ENCODE assay signal across 8 mouse cellular contexts in genomic region chr1:164307124-164307751, GRCm38 (mm10). TPM values are rescaled to one million over a fixed set of nuclear protein-coding genes. Genes with fewer than 3 reads are reported as not detected.
A peak's percentile ranks its signal among the peaks of the same experiment; 100 is the strongest.
DNase-seq lines count a peak whose midpoint lies in the region; ATAC-seq lines count a peak whose summit lies in the region.

Gene Blzf1, minus strand, starts transcription at chr1:164307489.

- H3K4me3 ChIP-seq in heart, embryonic 10.5 days, result peak within 1 kb of the TSS; percentile 82
- peak within 1 kb of the TSS; percentile 92 for H3K4me3 ChIP-seq in kidney, embryonic 15.5 days (replicated peaks)

- peak within 1 kb of the TSS; percentile 75 for H3K4me2 ChIP-seq in kidney, embryonic 15.5 days

- under 1% methylated on average over 35 of the region's 35 CpGs for WGBS in heart, embryonic 10.5 days
- WGBS in kidney, embryonic 15.5 days, result under 1% methylated on average over 35 of the region's 35 CpGs

- H3K36me3 ChIP-seq in heart, embryonic 10.5 days, result peaks cover 10% of the 10 kb centered on the region
- H3K36me3 ChIP-seq in kidney, embryonic 15.5 days, result peaks cover 26% of the 10 kb centered on the region

- H3K27ac ChIP-seq in heart, embryonic 10.5 days, result peak within 1 kb of the TSS; percentile 91
- peak within 1 kb of the TSS; percentile 80 for H3K27ac ChIP-seq in kidney, embryonic 15.5 days

- no peaks in the 10 kb centered on the region for H3K27me3 ChIP-seq in heart, embryonic 10.5 days (ENCODE audit: insufficient read depth, poor library complexity, severe bottlenecking)
- no peaks in the 10 kb centered on the region for H3K27me3 ChIP-seq in kidney, embryonic 15.5 days

- peak; percentile 98 for ATAC-seq in erythroblast, adult 5-6 weeks (replicated peaks; ENCODE audit: low FRiP score, poor library complexity, severe bottlenecking)
- peak; percentile 100 for ATAC-seq in kidney, embryonic 15.5 days (replicated peaks; ENCODE audit: low FRiP score)
- ATAC-seq in monocyte, adult 5-6 weeks (replicated peaks; ENCODE audit: insufficient number of reproducible peaks, low FRiP score, low TSS enrichment, poor library complexity, severe bottlenecking), result peak; percentile 98

- DNase-seq in B cell, adult 2 months, result peak; percentile 95 to 97
- DNase-seq in brain, adult 2 months (ENCODE audit: low read depth, low spot score), result peak; percentile 99
- DNase-seq in heart, embryonic 10.5 days (ENCODE audit: low spot score), result peak; percentile 100
- peak; percentile 98 for DNase-seq in liver
- DNase-seq in spleen, postnatal 4 days (ENCODE audit: low spot score in 2 of 2), result peak; percentile 97 to 98

- peak within 1 kb of the TSS; percentile 82 for H3K9ac ChIP-seq in kidney, embryonic 15.5 days

- H3K4me1 ChIP-seq in heart, embryonic 10.5 days, result peaks cover 12% of the 10 kb centered on the region; the same call in 1 of the 2 replicates
- peaks cover 21% of the 10 kb centered on the region for H3K4me1 ChIP-seq in kidney, embryonic 15.5 days

- H3K9me3 ChIP-seq in heart, embryonic 10.5 days, result no peaks in the 10 kb centered on the region
- H3K9me3 ChIP-seq in kidney, embryonic 15.5 days (replicated peaks), result no peaks in the 10 kb centered on the region

RNA-seq across cellular contexts. Expression of gene Blzf1, which starts in this region (rescaled TPM):
- 6.1 and 11.5 TPM in 2 replicates for total RNA-seq in erythroblast, adult 5-6 weeks (2015; ENCODE audit: low replicate concordance)
- total RNA-seq in erythroblast, adult 5-6 weeks (2017; ENCODE audit: low replicate concordance), result 3.2 and 11.4 TPM in 2 replicates
- 29.4 and 31.3 TPM in 2 replicates for polyA plus RNA-seq in heart, embryonic 10.5 days (2016; fragmentation: Nextera tagmentation; extraction: Ambion mirVana)
- polyA plus RNA-seq in kidney, embryonic 15.5 days (2015; fragmentation: Nextera tagmentation; extraction: Ambion mirVana), result 30.9 and 32.7 TPM in 2 replicates
- 22.7 to 29.9 TPM (median 22.8 TPM) in 3 replicates for total RNA-seq in monocyte, adult 5-6 weeks (2017)

Comparison
In these comparisons a context has a peak if more than half of its experiments do, and no peak if none do; other contexts are left out.
1. Peak in every context shown above with its lines: DNase-seq, ATAC-seq, H3K4me3 ChIP-seq and H3K27ac ChIP-seq.